Mouse (Mus musculus) stomach, embryonic 14.5 days (tissue): ENCODE measurements around the gene Cct5. TPM values are rescaled to one million over a fixed set of nuclear protein-coding genes. Genes with fewer than 3 reads are reported as not detected.
"Not testable (repeated sequence)": the region's sequence is repeated elsewhere in the genome, so short reads cannot be mapped to it uniquely, and the experiment has no call there.

ENCODE experiments used
- ATAC-seq: fragments of 200-750 bp; cut with Nextera tagmentation; 2 replicates; pipeline ENCODE4 v1.8.0; 2017; ENCODE audit warnings: low read depth, moderate TSS enrichment; ENCODE audit not compliant: insufficient number of reproducible peaks, insufficient read depth, low FRiP score
- H3K27ac ChIP-seq: fragments of 300-500 bp; sonication (generic); 2 replicates; pipeline ENCODE4 v1.5.1; 2014; ENCODE audit warnings: mild to moderate bottlenecking, low read length, moderate library complexity, mixed read lengths
- H3K27me3 ChIP-seq: fragments of 300-500 bp; sonication (generic); 2 replicates; pipeline ENCODE4 v1.6.1; 2014; ENCODE audit warnings: low read length, control low read depth, mixed read lengths; ENCODE audit not compliant: control insufficient read depth, insufficient read depth
- H3K36me3 ChIP-seq: fragments of 300-500 bp; sonication (generic); 2 replicates; pipeline ENCODE4 v1.6.1; 2014; ENCODE audit warnings: mild to moderate bottlenecking, control low read depth, low read length, moderate library complexity, mixed read lengths; ENCODE audit not compliant: control insufficient read depth, insufficient read depth
- H3K4me1 ChIP-seq: fragments of 300-500 bp; sonication (generic); 2 replicates; pipeline ENCODE4 v1.6.1; 2014; ENCODE audit warnings: low read length, control low read depth, mixed read lengths; ENCODE audit not compliant: control insufficient read depth, insufficient read depth
- H3K4me2 ChIP-seq: fragments of 300-500 bp; sonication (generic); replicated peaks from 2 replicates; pipeline ENCODE4 v1.6.1; 2014; ENCODE audit warnings: low read depth, low read length, control low read depth
- H3K4me3 ChIP-seq: fragments of 300-500 bp; sonication (generic); 2 replicates; pipeline ENCODE4 v1.5.1; 2014; ENCODE audit warnings: low read depth, low read length, control low read depth
- H3K9ac ChIP-seq: fragments of 300-500 bp; sonication (generic); replicated peaks from 2 replicates; pipeline ENCODE4 v1.6.1; 2014; ENCODE audit warnings: low read depth, mild to moderate bottlenecking, control low read depth, low read length, moderate library complexity, mixed read lengths
- H3K9me3 ChIP-seq: fragments of 300-500 bp; sonication (generic); 2 replicates; pipeline ENCODE4 v1.6.1; 2016; ENCODE audit warnings: low read depth, low read length, control low read depth; ENCODE audit not compliant: control insufficient read depth
- WGBS: fragments of 180-500 bp; shearing (Covaris S2); extraction: QIAGEN DNeasy Blood & Tissue Kit; methylation state at CpG from one replicate; pipeline ENCODE4 v1.1.7; 2014; 5-methylcytosine and 5-hydroxymethylcytosine counted together
- polyA plus RNA-seq: library from polyadenylated mRNA; unstranded; fragments of >200 nt; fragmentation: Nextera tagmentation; extraction: Ambion mirVana; gene quantifications from 2 replicates; pipeline ENCODE4 v1.2.1, GENCODE M21; 2014

The Cct5 gene
- polyA plus RNA-seq, 1 experiment from 2014 or later, result 533 TPM

- H3K4me3 ChIP-seq, H3K27me3 ChIP-seq, H3K36me3 ChIP-seq, H3K9me3 ChIP-seq, ATAC-seq, H3K4me2 ChIP-seq, H3K4me1 ChIP-seq, H3K9ac ChIP-seq, H3K27ac ChIP-seq: not testable (repeated sequence)
- WGBS, result 94% methylated on average over 2 of the region's 2 CpGs
Observed at GRCm38 (mm10) chr15:31581086-31581485, 20.5 kb downstream of the Cct5 start.

DNA sequence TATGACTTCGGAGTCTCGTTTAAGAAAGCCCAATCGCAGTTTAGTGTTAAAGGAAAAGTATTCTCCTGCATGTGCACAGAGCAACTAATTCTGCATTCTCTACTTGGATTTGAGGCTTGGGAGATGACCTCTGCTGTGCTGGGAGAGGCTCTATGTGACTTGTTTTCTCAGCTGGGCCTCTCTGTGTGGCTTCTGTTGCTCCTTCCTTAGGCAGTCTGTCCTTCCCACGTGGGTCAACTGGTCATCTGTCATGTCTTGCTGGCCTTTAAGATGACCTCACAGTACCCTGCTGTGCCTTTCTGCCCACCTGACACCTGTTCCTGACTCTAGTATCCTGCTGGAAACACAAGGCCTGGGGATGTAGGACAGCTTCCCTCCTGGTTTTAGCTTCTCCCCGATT, 25.5 kb downstream of the Cct5 start:
- ATAC-seq, result no peak
- H3K9me3 ChIP-seq, result no peaks in the 10 kb centered on the region
- H3K4me3 ChIP-seq, result no peak overlapping the region
- H3K27ac ChIP-seq, result no peak overlapping the region
- no peaks in the 10 kb centered on the region for H3K4me1 ChIP-seq
- H3K9ac ChIP-seq, result no peak overlapping the region
- no peaks in the 10 kb centered on the region for H3K27me3 ChIP-seq
- H3K36me3 ChIP-seq, result no peaks in the 10 kb centered on the region
- WGBS, result 65% methylated on average over 5 of the region's 5 CpGs
- no peak overlapping the region for H3K4me2 ChIP-seq

- H3K4me2 ChIP-seq, result no peak overlapping the region
- H3K4me1 ChIP-seq, result peaks cover 3% of the 10 kb centered on the region; the same call in 1 of the 2 replicates
- no peak overlapping the region for H3K9ac ChIP-seq
- no peak overlapping the region for H3K27ac ChIP-seq
- H3K27me3 ChIP-seq, result no peaks in the 10 kb centered on the region
- no peaks in the 10 kb centered on the region for H3K36me3 ChIP-seq
- H3K9me3 ChIP-seq, result no peaks in the 10 kb centered on the region
- H3K4me3 ChIP-seq, result no peak overlapping the region
- ATAC-seq, result no peak
Observed at GRCm38 (mm10) chr15:31573692-31574091, 27.9 kb downstream of the Cct5 start.

DNA sequence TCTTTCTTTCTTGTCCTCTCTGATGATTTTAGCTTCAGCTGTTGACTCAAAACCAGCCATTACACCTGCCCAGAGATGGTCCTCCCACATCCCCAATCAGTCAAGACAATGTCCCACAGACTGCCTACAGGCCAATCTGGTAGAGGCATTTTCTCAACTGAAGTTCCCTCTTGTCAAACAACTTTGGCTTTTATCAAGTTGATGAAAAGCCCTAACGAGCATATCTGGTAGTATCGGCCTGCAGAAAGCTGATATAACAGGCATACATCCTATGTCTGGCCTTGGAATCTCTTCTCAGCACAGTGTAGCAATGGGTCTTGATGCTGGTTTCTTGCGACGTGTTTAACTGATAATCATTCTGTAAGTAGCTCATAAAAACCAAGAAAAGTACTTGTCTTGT, 28.3 kb downstream of the Cct5 start:
- no peak overlapping the region for H3K4me3 ChIP-seq
- no peaks in the 10 kb centered on the region for H3K36me3 ChIP-seq
- WGBS, result 76% methylated on average over 4 of the region's 4 CpGs
- ATAC-seq, result no peak
- H3K27me3 ChIP-seq, result no peaks in the 10 kb centered on the region
- H3K9ac ChIP-seq, result no peak overlapping the region
- H3K4me2 ChIP-seq, result no peak overlapping the region
- no peaks in the 10 kb centered on the region for H3K9me3 ChIP-seq
- no peak overlapping the region for H3K27ac ChIP-seq
- H3K4me1 ChIP-seq, result peaks cover 7% of the 10 kb centered on the region; the same call in 1 of the 2 replicates

GRCm38 (mm10) chr15:31571906-31572722, 29.5 kb downstream of the Cct5 start:
- H3K36me3 ChIP-seq, result no peaks in the 10 kb centered on the region
- H3K9me3 ChIP-seq, result no peaks in the 10 kb centered on the region
- no peak overlapping the region for H3K4me3 ChIP-seq
- peaks cover 10% of the 10 kb centered on the region; the same call in 1 of the 2 replicates for H3K4me1 ChIP-seq
- ATAC-seq, result no peak
- H3K27ac ChIP-seq, result no peak overlapping the region
- no peak overlapping the region for H3K9ac ChIP-seq
- WGBS, result 82% methylated on average over 16 of the region's 16 CpGs
- no peaks in the 10 kb centered on the region for H3K27me3 ChIP-seq
- no peak overlapping the region for H3K4me2 ChIP-seq

- 86% methylated on average over 8 of the region's 8 CpGs for WGBS
- Histone ChIP-seq H3K4me3 (no peak overlapping the region), H3K9ac (no peak overlapping the region), H3K27me3 (no peaks in the 10 kb centered on the region), H3K4me1 (peaks cover 10% of the 10 kb centered on the region; the same call in 1 of the 2 replicates), H3K4me2 (no peak overlapping the region), H3K27ac (no peak overlapping the region), H3K36me3 (no peaks in the 10 kb centered on the region), H3K9me3 (no peaks in the 10 kb centered on the region)
- no peak for ATAC-seq
Observed at GRCm38 (mm10) chr15:31570959-31571358, 30.6 kb downstream of the Cct5 start.

- Histone ChIP-seq H3K9ac (no peak overlapping the region), H3K27me3 (no peaks in the 10 kb centered on the region), H3K27ac (peak overlapping the region; percentile 71; the same call in 1 of the 2 replicates), H3K4me1 (peaks cover 10% of the 10 kb centered on the region; the same call in 1 of the 2 replicates), H3K9me3 (no peaks in the 10 kb centered on the region), H3K36me3 (no peaks in the 10 kb centered on the region), H3K4me2 (no peak overlapping the region), H3K4me3 (no peak overlapping the region)
- peak; percentile 71 for ATAC-seq
- WGBS, result 45% methylated on average over 9 of the region's 9 CpGs
Observed at GRCm38 (mm10) chr15:31569325-31570022, 32.1 kb downstream of the Cct5 start.

- Histone ChIP-seq H3K9ac (no peak overlapping the region), H3K4me1 (peaks cover 10% of the 10 kb centered on the region; the same call in 1 of the 2 replicates), H3K27ac (no peak overlapping the region), H3K4me3 (peak overlapping the region; percentile 11; the same call in 1 of the 2 replicates), H3K36me3 (no peaks in the 10 kb centered on the region), H3K4me2 (0 out of 2 replicates have a peak overlapping the region, but pooled peaks have one; percentile 22), H3K27me3 (no peaks in the 10 kb centered on the region), H3K9me3 (no peaks in the 10 kb centered on the region)
- peak; percentile 66 for ATAC-seq
- WGBS, result 13% methylated on average over 12 of the region's 12 CpGs
Observed at GRCm38 (mm10) chr15:31568581-31568996, 33.0 kb downstream of the Cct5 start.
